Mouse (Mus musculus) limb, embryonic 14.5 days (tissue): ENCODE results near the gene Cep152. TPM values are rescaled to one million over a fixed set of nuclear protein-coding genes. Genes with fewer than 3 reads are reported as not detected.

ENCODE experiments used
- ATAC-seq: fragments of 200-750 bp; cut with Nextera tagmentation; 2 replicates; pipeline ENCODE4 v1.8.0; 2017; ENCODE audit warnings: low read depth, moderate number of reproducible peaks, moderate TSS enrichment; ENCODE audit not compliant: low FRiP score
- DNase-seq: peaks from one replicate; pipeline ENCODE4 v3.0.0-alpha.2; 2015; ENCODE audit warnings: low spot score
- H3K27ac ChIP-seq: fragments of 300-500 bp; sonication (generic); replicated peaks from 2 replicates; pipeline ENCODE4 v1.5.1; 2014; ENCODE audit warnings: low read depth, mild to moderate bottlenecking, low read length, moderate library complexity, mixed read lengths
- H3K27me3 ChIP-seq: fragments of 300-500 bp; sonication (generic); 2 replicates; pipeline ENCODE4 v1.6.1; 2014; ENCODE audit warnings: low read length, mixed read lengths; ENCODE audit not compliant: control insufficient read depth, insufficient read depth
- H3K36me3 ChIP-seq: fragments of 300-500 bp; sonication (generic); 2 replicates; pipeline ENCODE4 v1.6.1; 2014; ENCODE audit warnings: mild to moderate bottlenecking, low read length, moderate library complexity, mixed read lengths; ENCODE audit not compliant: control insufficient read depth, insufficient read depth
- H3K4me1 ChIP-seq: fragments of 300-500 bp; sonication (generic); 2 replicates; pipeline ENCODE4 v1.6.1; 2014; ENCODE audit warnings: antibody characterized with exemption, low read length, mixed read lengths; ENCODE audit not compliant: control insufficient read depth, insufficient read depth
- H3K4me2 ChIP-seq: fragments of 300-500 bp; sonication (generic); replicated peaks from 2 replicates; pipeline ENCODE4 v1.6.1; 2014; ENCODE audit warnings: low read depth, mild to moderate bottlenecking, low read length, moderate library complexity; ENCODE audit not compliant: severe bottlenecking
- H3K4me3 ChIP-seq: fragments of 300-500 bp; sonication (generic); replicated peaks from 2 replicates; pipeline ENCODE4 v1.5.1; 2014; ENCODE audit warnings: low read length
- H3K9ac ChIP-seq: fragments of 300-500 bp; sonication (generic); 2 replicates; pipeline ENCODE4 v1.6.1; 2014; ENCODE audit warnings: mild to moderate bottlenecking, low read depth, low read length, moderate library complexity; ENCODE audit not compliant: severe bottlenecking
- H3K9me3 ChIP-seq: fragments of 300-500 bp; sonication (generic); 2 replicates; pipeline ENCODE4 v1.6.1; 2016; ENCODE audit warnings: low read length; ENCODE audit not compliant: control insufficient read depth
- POLR2A ChIP-seq: fragments of 200-500 bp; IDR thresholded peaks from 2 replicates; pipeline ENCODE4 v1.8.0; 2012; ENCODE audit warnings: inconsistent platforms, mild to moderate bottlenecking, moderate library complexity, borderline replicate concordance; ENCODE audit not compliant: insufficient read depth, insufficient read length; ENCODE audit errors: extremely low read depth
- WGBS: fragments of 180-500 bp; shearing (Covaris S2); extraction: QIAGEN DNeasy Blood & Tissue Kit; methylation state at CpG from one replicate; pipeline ENCODE4 v1.1.7; 2014; 5-methylcytosine and 5-hydroxymethylcytosine counted together
- polyA plus RNA-seq, 2 experiments: library from polyadenylated mRNA; depleted of rRNA in 1 of 2; stranded (reverse) in 1 of 2; unstranded in 1 of 2; fragments of >200 nt; fragmentation: Nextera tagmentation in 1 of 2; extraction: Ambion mirVana in 1 of 2; gene quantifications; 2 replicates each; pipeline versions ENCODE4 v1.2.1 to v1.2.3; 2012 to 2014

Gene Cep152
- polyA plus RNA-seq, 2 experiments: 5.3 to 6.9 TPM

DNA sequence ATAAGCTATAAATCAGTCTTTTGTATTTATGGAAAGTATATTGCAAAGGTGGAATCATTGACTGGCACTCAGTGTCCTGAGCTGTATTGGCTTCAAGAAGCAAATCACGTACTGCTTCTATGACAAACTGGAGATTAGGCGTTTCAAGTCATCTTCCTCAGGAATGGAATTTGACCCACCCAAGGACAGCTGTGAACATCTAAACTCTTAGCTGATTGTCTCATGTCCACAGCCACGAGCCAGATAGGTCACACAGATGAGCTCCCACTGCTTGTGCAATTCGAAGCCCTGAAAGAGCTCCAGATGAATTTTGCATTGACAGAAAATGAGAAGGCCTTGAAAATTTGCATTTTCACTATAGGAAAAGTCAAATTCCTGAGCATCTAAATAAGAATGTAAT, 47.2 kb downstream of the Cep152 start:
- no peak overlapping the region for H3K4me3 ChIP-seq
- DNase-seq: no peak
- WGBS: 75% methylated on average over 4 of the region's 4 CpGs
- no peak overlapping the region for H3K27ac ChIP-seq
- TF ChIP-seq POLR2A: no peak
- peaks cover 68% of the 10 kb centered on the region for H3K36me3 ChIP-seq
- H3K4me1 ChIP-seq: no peaks in the 10 kb centered on the region
- no peaks in the 10 kb centered on the region for H3K27me3 ChIP-seq
- H3K9me3 ChIP-seq: no peaks in the 10 kb centered on the region
- no peak for ATAC-seq
- no peak overlapping the region for H3K9ac ChIP-seq
- H3K4me2 ChIP-seq: no peak overlapping the region

- Histone ChIP-seq H3K27me3 (no peaks in the 10 kb centered on the region), H3K36me3 (peaks cover 60% of the 10 kb centered on the region), H3K27ac (no peak overlapping the region), H3K9ac (no peak overlapping the region), H3K4me2 (no peak overlapping the region), H3K4me1 (no peaks in the 10 kb centered on the region), H3K9me3 (no peaks in the 10 kb centered on the region), H3K4me3 (no peak overlapping the region)
- DNase-seq (no peak), ATAC-seq (no peak)
- 92% methylated on average over 8 of the region's 8 CpGs for WGBS
- no peak for TF ChIP-seq POLR2A
These were observed 48.4 kb downstream of the Cep152 start for GRCm38 (mm10) chr2:125576498-125576897.

DNA sequence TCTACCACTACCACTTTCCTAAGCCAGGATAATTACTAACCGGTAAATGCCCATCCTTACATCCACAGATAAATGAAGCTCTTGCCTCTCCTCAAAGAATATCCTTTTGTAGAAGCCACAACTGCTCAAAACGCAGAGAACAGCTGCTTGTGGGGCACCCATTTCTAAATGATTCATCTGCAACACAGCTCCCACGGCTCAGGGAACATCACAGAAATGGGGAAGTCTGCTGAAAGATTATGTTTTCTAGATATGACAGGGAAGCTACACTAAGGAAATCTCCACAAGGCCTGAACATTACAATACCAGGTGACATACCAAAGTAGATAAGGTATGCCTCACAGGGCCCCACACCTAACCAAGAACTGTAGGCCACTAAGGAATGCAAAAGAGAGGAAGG, 49.1 kb downstream of the Cep152 start:
- TF ChIP-seq POLR2A: no peak
- Histone ChIP-seq H3K4me3 (no peak overlapping the region), H3K9me3 (no peaks in the 10 kb centered on the region), H3K4me1 (no peaks in the 10 kb centered on the region), H3K4me2 (no peak overlapping the region), H3K9ac (no peak overlapping the region), H3K27me3 (no peaks in the 10 kb centered on the region), H3K36me3 (peaks cover 59% of the 10 kb centered on the region), H3K27ac (no peak overlapping the region)
- no peak for DNase-seq
- WGBS: 88% methylated on average over 3 of the region's 3 CpGs
- no peak for ATAC-seq

GRCm38 (mm10) chr2:125563884-125564283, 61.0 kb downstream of the Cep152 start:
- DNase-seq (no peak), ATAC-seq (no peak)
- Histone ChIP-seq H3K9ac (no peak overlapping the region), H3K27ac (no peak overlapping the region), H3K4me2 (no peak overlapping the region), H3K9me3 (no peaks in the 10 kb centered on the region), H3K4me3 (no peak overlapping the region), H3K36me3 (peaks cover 46% of the 10 kb centered on the region), H3K4me1 (no peaks in the 10 kb centered on the region), H3K27me3 (no peaks in the 10 kb centered on the region)
- TF ChIP-seq POLR2A: no peak
- 91% methylated on average over 11 of the region's 11 CpGs for WGBS

GRCm38 (mm10) chr2:125562407-125562806, 62.5 kb downstream of the Cep152 start:
- no peak for DNase-seq
- ATAC-seq: no peak
- WGBS: 92% methylated on average over 8 of the region's 8 CpGs

DNA sequence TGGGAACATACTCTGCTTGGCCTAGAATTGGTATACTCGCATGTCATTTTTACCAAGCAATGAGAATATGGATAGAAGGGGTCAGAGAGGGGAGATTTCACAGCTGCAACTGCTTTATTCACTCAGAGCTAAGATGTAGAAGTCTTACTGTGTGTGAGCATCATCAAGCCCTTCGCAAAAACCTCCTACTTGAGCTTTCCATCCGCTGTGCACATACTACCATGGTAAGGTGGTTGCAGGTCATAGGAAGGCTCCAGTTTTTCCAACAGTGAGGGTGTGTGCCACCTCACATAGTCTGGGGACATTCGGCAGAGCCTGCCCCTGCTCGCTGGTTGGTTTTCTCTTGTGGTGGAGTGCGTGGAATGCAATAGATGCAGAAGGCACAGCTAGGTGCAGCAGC, 64.9 kb downstream of the Cep152 start:
- H3K36me3 ChIP-seq: peaks cover 18% of the 10 kb centered on the region
- DNase-seq (no peak), ATAC-seq (no peak)
- H3K27me3 ChIP-seq: no peaks in the 10 kb centered on the region
- no peaks in the 10 kb centered on the region for H3K9me3 ChIP-seq
- no peaks in the 10 kb centered on the region for H3K4me1 ChIP-seq
- no peak overlapping the region for H3K4me2 ChIP-seq
- no peak overlapping the region for H3K9ac ChIP-seq
- 90% methylated on average over 6 of the region's 6 CpGs for WGBS
- H3K27ac ChIP-seq: no peak overlapping the region
- TF ChIP-seq POLR2A: no peak
- H3K4me3 ChIP-seq: no peak overlapping the region

More at GRCm38 (mm10) chr2:125562407-125562806, 62.5 kb downstream of the Cep152 start:
- Histone ChIP-seq H3K4me1 (no peaks in the 10 kb centered on the region), H3K36me3 (peaks cover 33% of the 10 kb centered on the region), H3K4me2 (no peak overlapping the region), H3K4me3 (no peak overlapping the region), H3K27ac (no peak overlapping the region), H3K27me3 (no peaks in the 10 kb centered on the region), H3K9ac (no peak overlapping the region), H3K9me3 (no peaks in the 10 kb centered on the region)
- no peak for TF ChIP-seq POLR2A
